Mouse (Mus musculus) heart, adult 8-10 months (tissue): Measurements from ENCODE around the gene Cap2. TPM values are rescaled to one million over a fixed set of nuclear protein-coding genes. Genes with fewer than 3 reads are reported as not detected.

Source experiments
- DNase-seq: peaks from one replicate; pipeline ENCODE4 v3.0.0; 2022; ENCODE audit warnings: low spot score
- total RNA-seq, 4 experiments: library from RNA; stranded (reverse); gene quantifications; 2 replicates each; pipeline ENCODE4 v1.2.4; 2022

Gene Cap2
- total RNA-seq, 4 experiments from 2014 or later = 137 to 160 (median 155) TPM

GRCm38 (mm10) chr13:46632796-46633195, 131.1 kb downstream of the Cap2 start:
- DNase-seq = no peak

- no peak for DNase-seq
Measured at GRCm38 (mm10) chr13:46633320-46634132, 131.9 kb downstream of the Cap2 start.

- no peak for DNase-seq
Measured at GRCm38 (mm10) chr13:46634133-46634488, 132.5 kb downstream of the Cap2 start.

- no peak for DNase-seq
Measured at GRCm38 (mm10) chr13:46640608-46641468, 139.2 kb downstream of the Cap2 start.

- DNase-seq = no peak
Measured at GRCm38 (mm10) chr13:46642318-46642717, 140.7 kb downstream of the Cap2 start.

- DNase-seq = no peak
Measured at GRCm38 (mm10) chr13:46644175-46644574, 142.5 kb downstream of the Cap2 start.

- DNase-seq = no peak
Measured at GRCm38 (mm10) chr13:46645476-46645875, 143.8 kb downstream of the Cap2 start.

- DNase-seq = no peak
Measured at GRCm38 (mm10) chr13:46651853-46652252, 150.2 kb downstream of the Cap2 start.

GRCm38 (mm10) chr13:46652671-46653070, 151.0 kb downstream of the Cap2 start:
- no peak for DNase-seq

GRCm38 (mm10) chr13:46653671-46654070, 152.0 kb downstream of the Cap2 start:
- no peak for DNase-seq

GRCm38 (mm10) chr13:46654566-46654965, 152.9 kb downstream of the Cap2 start:
- no peak for DNase-seq

GRCm38 (mm10) chr13:46659211-46659610, 157.6 kb downstream of the Cap2 start:
- DNase-seq = no peak

GRCm38 (mm10) chr13:46663461-46663964, 161.9 kb downstream of the Cap2 start:
- no peak for DNase-seq

- DNase-seq = peak; percentile 90
Measured at GRCm38 (mm10) chr13:46669048-46669619, 167.5 kb downstream of the Cap2 start, which contains the start of gene Fam8a1. Gene Fam8a1 (plus strand): TSS chr13:46669522.

GRCm38 (mm10) chr13:46669620-46670271, 168.1 kb downstream of the Cap2 start:
- no peak for DNase-seq

GRCm38 (mm10) chr13:46670514-46670913, 168.9 kb downstream of the Cap2 start:
- no peak for DNase-seq

GRCm38 (mm10) chr13:46674601-46675000, 173.0 kb downstream of the Cap2 start:
- DNase-seq = no peak

- no peak for DNase-seq
Measured at GRCm38 (mm10) chr13:46677721-46678120, 176.1 kb downstream of the Cap2 start.

- DNase-seq = peak; percentile 26
Measured at GRCm38 (mm10) chr13:46682921-46683320, 181.3 kb downstream of the Cap2 start.

GRCm38 (mm10) chr13:46683370-46683769, 181.7 kb downstream of the Cap2 start:
- DNase-seq = no peak

GRCm38 (mm10) chr13:46690559-46691241, 189.1 kb downstream of the Cap2 start:
- no peak for DNase-seq
